Comparison of ENCODE assay signal across 18 mouse cellular contexts in genomic region chr9:77051406-77051805, GRCm38 (mm10). TPM values are rescaled to one million over a fixed set of nuclear protein-coding genes. Genes with fewer than 3 reads are reported as not detected.
"Had no signal": no experiment of that assay in that cellular context is flagged by ENCODE, and none has a peak within 500 bp of the region (broad histone marks: within the 10 kb centered on the region; RNA-seq: fewer than 3 reads in every experiment).

No protein-coding gene starts in this region.

- DNase-seq: lung, adult 18-20 months; lung, embryonic 14.5 days; lung, postnatal 10 days; lung, postnatal 4 days; retina, postnatal 1 day; right cerebral cortex, adult 18-20 months; right cerebral cortex, postnatal 25 days; right cerebral cortex, postnatal 4 days; spleen, adult 18-20 months; thymus, adult 2 months; thymus, postnatal 14 days; thymus, postnatal 36 days had no signal

- ATAC-seq: midbrain, embryonic 13.5 days; midbrain, embryonic 15.5 days had no signal

RNA-seq across cellular contexts. Expression of gene Tinag, which starts 5.8 kb away (rescaled TPM):
- total RNA-seq: midbrain, postnatal 0 days; monocyte, adult 5-6 weeks had no signal
- polyA plus RNA-seq: midbrain, embryonic 13.5 days; midbrain, embryonic 15.5 days; midbrain, postnatal 0 days; neural tube, embryonic 13.5 days; neural tube, embryonic 15.5 days had no signal
